Mouse (Mus musculus) limb, embryonic 10.5 days (tissue): ENCODE measurements at regions not wholly inside any gene's neighbourhood (a gene's known extent, or its start where the extent isn't known, plus 50 kb on each side); places are given as distances from the start of the nearest gene placed in this dataset.

Experiments used
- DNase-seq: peaks from one replicate; pipeline ENCODE4 v3.0.0-alpha.2; 2017; ENCODE audit warnings: low spot score
- H3K27ac ChIP-seq: fragments of 300-500 bp; sonication (generic); 2 replicates; pipeline ENCODE4 v1.5.1; 2016; ENCODE audit warnings: mild to moderate bottlenecking
- H3K27me3 ChIP-seq: fragments of 300-500 bp; sonication (generic); 2 replicates; pipeline ENCODE4 v1.6.1; 2016; ENCODE audit warnings: low read depth, mild to moderate bottlenecking; ENCODE audit not compliant: poor library complexity, severe bottlenecking
- H3K36me3 ChIP-seq: fragments of 300-500 bp; sonication (generic); 2 replicates; pipeline ENCODE4 v1.6.1; 2016; ENCODE audit warnings: mild to moderate bottlenecking, moderate library complexity
- H3K4me1 ChIP-seq: fragments of 300-500 bp; sonication (generic); 2 replicates; pipeline ENCODE4 v1.6.1; 2016
- H3K4me3 ChIP-seq: fragments of 300-500 bp; sonication (generic); 2 replicates; pipeline ENCODE4 v1.5.1; 2016; ENCODE audit warnings: mild to moderate bottlenecking, moderate library complexity
- H3K9me3 ChIP-seq: fragments of 300-500 bp; sonication (generic); replicated peaks from 2 replicates; pipeline ENCODE4 v1.6.1; 2016; ENCODE audit warnings: mild to moderate bottlenecking
- WGBS: fragments of 180-500 bp; shearing (Covaris S2); methylation state at CpG from one replicate; pipeline ENCODE4 v1.1.7; 2016; 5-methylcytosine and 5-hydroxymethylcytosine counted together

GRCm38 (mm10) chr7:68468574-68468973 is 194.9 kb downstream of the Fam169b start:
- H3K27ac ChIP-seq, result no peak overlapping the region
- no peaks in the 10 kb centered on the region for H3K36me3 ChIP-seq
- H3K4me3 ChIP-seq, result no peak overlapping the region
- no peak for DNase-seq
- H3K27me3 ChIP-seq, result 0 out of 2 replicates have a peak, but pooled peaks cover 7% of the 10 kb centered on the region
- H3K4me1 ChIP-seq, result peaks cover 48% of the 10 kb centered on the region
- 84% methylated on average over 5 of the region's 5 CpGs for WGBS
- H3K9me3 ChIP-seq, result no peaks in the 10 kb centered on the region

GRCm38 (mm10) chr7:68457842-68458241 is 184.2 kb downstream of the Fam169b start:
- Histone ChIP-seq H3K9me3 (no peaks in the 10 kb centered on the region), H3K4me1 (peaks cover 19% of the 10 kb centered on the region), H3K36me3 (no peaks in the 10 kb centered on the region), H3K27me3 (peaks cover 15% of the 10 kb centered on the region; the same call in 1 of the 2 replicates), H3K4me3 (no peak overlapping the region), H3K27ac (no peak overlapping the region)
- 88% methylated on average over 1 of the region's 1 CpGs for WGBS
- DNase-seq, result no peak

DNA sequence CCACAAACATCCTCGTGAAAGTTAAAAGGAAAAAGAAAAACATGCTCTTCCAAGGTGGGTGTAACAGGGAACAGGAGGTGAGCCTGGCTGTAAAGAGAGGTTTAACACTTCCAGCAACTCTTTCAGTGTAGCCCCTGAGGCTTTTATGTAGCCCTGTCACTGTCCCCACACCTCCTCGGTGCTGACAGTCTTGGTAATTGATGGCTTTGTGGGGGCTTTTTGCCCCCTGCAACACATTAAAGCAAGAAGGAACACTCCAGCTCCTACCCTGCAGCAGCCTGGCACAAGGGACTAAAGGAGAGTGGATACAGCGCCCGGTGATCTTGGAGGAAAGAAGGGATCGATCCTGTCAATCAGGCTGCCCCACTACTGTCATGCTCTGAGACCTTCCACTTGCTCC is 181.8 kb downstream of the Fam169b start:
- WGBS, result 19% methylated on average over 5 of the region's 5 CpGs
- peak; percentile 74 for DNase-seq

DNA sequence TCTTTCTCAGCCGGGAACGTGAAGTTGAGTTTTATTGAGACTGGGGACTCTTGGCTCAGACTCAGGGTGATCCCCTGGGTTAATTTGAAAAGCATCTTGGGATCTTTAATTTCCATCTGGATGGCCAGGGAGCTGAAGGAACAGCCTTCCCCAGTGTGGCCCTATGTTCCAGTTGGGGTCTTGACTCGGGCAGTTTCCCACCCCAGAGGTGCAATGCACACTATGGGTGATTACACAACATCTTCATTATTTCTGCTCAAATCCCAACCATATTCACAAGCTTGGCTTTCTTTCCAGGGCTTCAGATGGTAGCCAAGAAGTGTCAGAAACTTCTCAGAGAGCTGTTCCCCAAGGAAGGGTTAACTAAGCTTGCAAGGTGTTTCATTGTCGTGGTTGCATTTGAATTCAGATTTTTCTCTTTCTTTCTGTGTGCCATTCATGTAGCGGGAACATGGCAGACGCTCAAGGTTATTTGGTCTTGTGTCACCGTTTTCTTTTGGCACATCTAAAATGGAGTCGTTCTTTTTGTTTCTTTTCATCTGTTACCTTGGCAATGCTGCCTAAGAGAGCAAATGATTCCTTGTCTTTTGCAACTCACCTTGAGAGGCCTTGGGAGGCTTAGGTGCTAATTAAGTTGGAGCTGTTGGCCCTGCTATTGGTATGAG is 179.5 kb downstream of the Fam169b start:
- Histone ChIP-seq H3K27ac (no peak overlapping the region), H3K4me1 (peaks cover 19% of the 10 kb centered on the region), H3K9me3 (no peaks in the 10 kb centered on the region), H3K36me3 (no peaks in the 10 kb centered on the region), H3K4me3 (no peak overlapping the region), H3K27me3 (peaks cover 24% of the 10 kb centered on the region; the same call in 1 of the 2 replicates)
- 90% methylated on average over 8 of the region's 8 CpGs for WGBS
- no peak for DNase-seq

More for the DNA sequence above, 181.8 kb downstream of the Fam169b start:
- Histone ChIP-seq H3K36me3 (no peaks in the 10 kb centered on the region), H3K9me3 (no peaks in the 10 kb centered on the region), H3K4me1 (peaks cover 19% of the 10 kb centered on the region), H3K27ac (peak overlapping the region; percentile 27), H3K27me3 (peaks cover 25% of the 10 kb centered on the region; the same call in 1 of the 2 replicates), H3K4me3 (no peak overlapping the region)

DNA sequence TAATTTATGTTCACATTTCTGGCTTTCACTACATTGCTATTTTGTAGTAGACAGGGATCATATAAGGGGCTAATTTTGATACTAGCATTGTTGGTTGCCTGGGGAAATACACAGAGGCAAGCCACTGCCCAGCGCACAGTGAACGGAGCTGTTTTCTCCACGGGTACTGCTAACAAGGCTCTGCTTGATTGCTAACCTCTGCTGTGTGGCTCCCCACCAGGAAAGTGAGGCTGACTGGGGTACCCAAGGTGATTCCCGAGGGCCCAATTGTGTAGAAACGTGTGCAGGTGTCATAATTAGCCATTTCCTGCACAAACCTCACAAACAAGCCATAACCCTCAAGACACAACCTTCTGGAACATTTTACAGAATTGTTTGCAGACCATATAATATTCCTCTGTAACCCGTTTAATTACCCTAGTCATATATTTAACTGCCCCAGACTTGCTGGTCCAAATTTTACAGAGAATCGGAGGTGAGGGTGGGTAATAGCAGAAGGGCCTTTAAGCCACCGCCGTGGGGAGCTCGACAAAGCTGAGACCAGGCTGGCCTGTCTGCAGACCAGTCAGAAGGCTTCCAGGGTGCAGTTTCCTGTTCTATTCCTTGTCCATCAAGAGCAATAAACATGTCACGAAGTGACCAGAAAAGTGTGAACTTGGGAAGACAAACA is 170.9 kb downstream of the Fam169b start:
- Histone ChIP-seq H3K9me3 (no peaks in the 10 kb centered on the region), H3K27me3 (peaks cover 9% of the 10 kb centered on the region; the same call in 1 of the 2 replicates), H3K4me1 (peaks cover 54% of the 10 kb centered on the region), H3K36me3 (no peaks in the 10 kb centered on the region), H3K4me3 (no peak overlapping the region), H3K27ac (peak overlapping the region; percentile 79)
- 42% methylated on average over 11 of the region's 11 CpGs for WGBS
- peak; percentile 61 for DNase-seq

DNA sequence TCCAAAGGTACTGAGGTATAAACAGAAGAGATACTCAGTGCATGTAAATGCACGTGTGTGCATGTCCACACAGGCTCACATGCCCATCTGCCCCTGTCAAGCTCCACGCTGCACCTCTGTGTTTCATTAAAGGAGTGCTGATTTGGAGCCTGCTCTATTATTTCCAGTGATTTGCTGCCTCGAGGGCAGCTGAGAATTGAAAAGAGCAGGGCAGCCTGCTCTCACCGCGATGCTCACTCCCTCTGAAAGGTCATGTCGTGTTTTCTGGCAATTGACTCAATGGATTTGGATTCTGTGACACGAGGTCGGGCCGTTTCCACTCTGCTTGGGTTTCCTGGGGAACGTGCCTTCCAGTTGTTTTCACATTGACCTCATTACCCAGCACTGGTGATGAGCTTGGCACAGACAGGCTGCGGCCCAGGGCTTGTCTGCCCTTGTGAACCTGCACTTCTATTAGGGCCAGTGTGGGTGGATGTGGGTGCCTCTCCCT is 167.1 kb downstream of the Fam169b start:
- Histone ChIP-seq H3K36me3 (no peaks in the 10 kb centered on the region), H3K4me3 (no peak overlapping the region), H3K27ac (peak overlapping the region; percentile 53), H3K4me1 (peaks cover 45% of the 10 kb centered on the region), H3K9me3 (no peaks in the 10 kb centered on the region), H3K27me3 (peaks cover 24% of the 10 kb centered on the region; the same call in 1 of the 2 replicates)
- WGBS, result 31% methylated on average over 11 of the region's 11 CpGs
- DNase-seq, result peak; percentile 36

GRCm38 (mm10) chr7:68428946-68429345 is 155.3 kb downstream of the Fam169b start:
- H3K9me3 ChIP-seq, result no peaks in the 10 kb centered on the region
- no peak overlapping the region for H3K27ac ChIP-seq
- no peaks in the 10 kb centered on the region; the same call in 1 of the 2 replicates for H3K27me3 ChIP-seq
- no peaks in the 10 kb centered on the region for H3K36me3 ChIP-seq
- WGBS, result 90% methylated on average over 4 of the region's 4 CpGs
- peaks cover 7% of the 10 kb centered on the region for H3K4me1 ChIP-seq
- DNase-seq, result no peak
- no peak overlapping the region for H3K4me3 ChIP-seq

DNA sequence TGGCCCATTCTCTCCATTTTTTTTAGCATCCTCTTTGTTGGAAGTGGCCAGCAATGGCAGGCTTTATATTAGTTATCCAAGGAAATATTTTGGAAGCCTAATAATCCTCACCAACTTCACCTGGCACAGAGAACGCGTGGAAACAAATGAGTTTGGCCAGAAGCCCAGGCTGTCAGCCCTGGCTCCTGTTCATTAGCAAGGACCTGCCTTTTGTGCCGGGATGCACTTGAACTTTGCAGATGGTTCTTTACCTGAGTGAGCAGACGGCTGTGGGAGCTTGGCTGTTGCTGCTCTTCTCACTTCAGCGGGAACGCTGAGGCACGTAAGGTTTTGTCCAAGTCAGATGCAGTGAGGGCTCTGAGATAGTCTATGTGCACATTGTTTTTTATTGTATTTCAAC is 142.3 kb downstream of the Fam169b start:
- WGBS, result 89% methylated on average over 7 of the region's 7 CpGs

DNA sequence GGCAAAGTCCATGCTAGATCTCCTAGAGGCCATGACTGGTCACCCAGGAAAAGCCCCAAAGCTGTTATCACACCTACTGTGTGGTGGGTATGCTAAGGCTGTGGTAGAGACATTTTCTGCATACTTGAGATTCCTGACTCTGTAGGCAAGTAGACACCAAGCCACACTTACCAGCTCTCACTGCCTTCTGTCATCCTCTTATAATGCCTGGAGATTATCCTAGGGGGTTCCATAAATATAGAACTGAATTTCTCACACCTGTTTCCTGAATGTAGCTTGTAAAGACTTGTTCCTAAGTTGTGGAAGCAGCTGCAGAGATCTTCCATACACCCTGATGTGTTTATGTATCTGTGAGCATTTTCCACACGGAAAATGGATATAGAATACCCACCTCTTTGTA is 139.1 kb downstream of the Fam169b start:
- 82% methylated on average over 1 of the region's 1 CpGs for WGBS
- H3K4me1 ChIP-seq, result peaks cover 17% of the 10 kb centered on the region
- DNase-seq, result no peak
- no peak overlapping the region for H3K4me3 ChIP-seq
- H3K36me3 ChIP-seq, result no peaks in the 10 kb centered on the region
- H3K9me3 ChIP-seq, result no peaks in the 10 kb centered on the region
- H3K27ac ChIP-seq, result no peak overlapping the region
- peaks cover 11% of the 10 kb centered on the region; the same call in 1 of the 2 replicates for H3K27me3 ChIP-seq

More for the DNA sequence above, 142.3 kb downstream of the Fam169b start:
- Histone ChIP-seq H3K4me3 (no peak overlapping the region), H3K9me3 (no peaks in the 10 kb centered on the region), H3K27me3 (peaks cover 7% of the 10 kb centered on the region; the same call in 1 of the 2 replicates), H3K4me1 (no peaks in the 10 kb centered on the region), H3K36me3 (no peaks in the 10 kb centered on the region), H3K27ac (no peak overlapping the region)
- DNase-seq, result no peak
